Mouse (Mus musculus) adrenal gland, adult (tissue): ENCODE data around the gene Olfr1206.

Experiments used
- DNase-seq, 2 experiments: peaks; one replicate each; pipeline ENCODE4 v3.0.0; 2022 to 2023; ENCODE audit warnings: low spot score in 1 of 2; ENCODE audit not compliant: inconsistent age in 2 of 2

Gene Olfr1206

DNA sequence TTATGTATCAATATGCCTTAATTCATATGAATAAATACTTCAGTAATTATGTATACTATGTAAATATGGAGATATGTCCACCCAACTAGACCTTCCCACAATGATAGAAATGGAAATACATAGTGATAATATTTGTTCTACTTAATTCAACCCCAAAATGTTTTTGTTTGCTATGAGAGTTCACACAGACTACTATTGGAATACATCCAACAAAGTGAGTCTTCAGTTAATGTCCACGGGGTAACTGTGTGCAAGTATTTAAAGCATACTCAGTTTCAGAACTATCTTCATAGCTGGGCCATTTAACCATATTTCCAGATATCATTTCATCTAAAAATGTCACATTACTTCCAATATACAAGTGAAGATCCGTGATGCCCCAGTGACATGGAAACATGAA lies at the start of gene Olfr1206:
Olfr1206 (plus strand) TSS at position 301 of the 400 bp plus-strand sequence.
- DNase-seq: no peak

DNA sequence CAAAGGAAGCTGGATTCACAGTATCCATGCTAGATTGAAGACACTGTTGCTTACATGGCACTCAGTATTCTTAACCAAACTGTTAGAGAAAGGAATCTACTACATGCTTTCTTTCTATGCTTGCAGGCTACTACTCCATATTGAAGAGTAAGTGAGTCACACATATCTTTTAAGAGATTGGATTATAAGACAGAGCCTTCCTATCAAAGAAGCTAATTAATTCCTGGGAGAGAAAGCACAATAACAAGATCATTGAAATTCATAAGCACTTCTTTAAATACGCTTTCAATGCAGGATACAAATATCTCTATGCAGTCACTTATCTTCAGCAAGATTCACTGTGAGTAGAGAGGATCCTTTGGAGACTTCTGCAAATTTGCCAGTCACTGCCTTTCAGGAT lies 48.8 kb upstream of the Olfr1206 start, which contains the start of gene Olfr1202:
Olfr1202 (plus strand) TSS at position 301 of the 400 bp plus-strand sequence.
- DNase-seq: no peak

GRCm38 (mm10) chr2:88829437-88829836 lies 33.6 kb upstream of the Olfr1206 start, which contains the start of gene Olfr1205:
Gene Olfr1205, plus strand, starts transcription at chr2:88829737.
- DNase-seq: no peak

DNA sequence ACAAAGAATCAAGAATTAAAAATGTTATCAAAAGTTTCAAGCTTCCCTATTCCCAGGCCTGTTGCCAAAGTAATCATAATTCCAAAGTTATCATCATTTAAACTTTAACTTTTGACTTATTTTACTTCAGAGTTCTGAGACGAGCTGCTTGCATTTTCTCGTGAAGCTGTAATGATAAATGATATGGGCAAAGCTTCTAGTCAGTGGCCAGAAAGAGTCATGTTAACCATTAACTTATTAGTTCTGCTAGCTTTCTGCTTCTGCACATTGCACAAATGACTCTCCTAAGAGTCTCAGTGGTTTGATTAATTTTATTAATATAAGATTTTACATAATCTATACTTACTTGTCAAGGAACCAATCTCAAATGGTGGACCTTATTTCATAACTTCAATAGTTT lies 24.6 kb upstream of the Olfr1206 start:
- DNase-seq: no peak

DNA sequence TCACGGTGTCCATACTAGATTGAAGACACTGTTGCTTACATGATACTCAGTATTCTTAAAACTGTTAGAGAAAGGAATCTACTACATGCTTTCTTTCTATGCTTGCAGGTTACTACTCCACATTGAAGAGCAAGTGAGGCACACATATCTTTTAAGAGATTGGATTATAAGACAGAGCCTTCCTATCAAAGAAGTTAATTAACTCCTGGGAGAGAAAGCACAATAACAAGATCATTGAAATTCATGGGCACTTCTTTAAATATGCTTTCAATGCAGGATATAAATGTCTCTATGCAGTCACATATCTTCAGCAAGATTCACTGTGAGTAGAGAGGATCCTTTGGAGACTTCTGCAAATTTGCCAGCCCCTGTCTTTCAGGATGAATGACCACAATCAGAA lies 14.0 kb upstream of the Olfr1206 start, which contains the start of gene Olfr1204:
Olfr1204 (plus strand) TSS at position 301 of the 400 bp plus-strand sequence.
- no peak for DNase-seq

DNA sequence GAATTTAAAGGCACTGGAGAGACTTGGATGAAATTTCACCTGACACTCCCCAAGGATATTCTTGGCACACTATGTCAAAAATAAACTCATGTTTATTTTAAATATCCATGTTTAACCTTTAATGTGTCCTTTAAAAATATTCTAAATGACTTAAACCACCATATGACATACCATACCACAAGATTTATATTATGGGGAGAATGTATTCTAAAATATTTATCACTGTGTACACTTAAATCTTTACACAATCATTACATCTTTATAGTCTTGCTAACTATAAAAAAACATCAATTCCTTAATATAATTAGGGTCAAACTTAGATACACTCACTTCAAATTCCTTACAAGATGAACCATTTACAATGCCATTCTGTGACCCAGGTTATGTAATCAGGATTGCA lies 39.2 kb downstream of the Olfr1206 start, which contains the start of gene Olfr1208:
Olfr1208 (minus strand) TSS at position 101 of the 400 bp plus-strand sequence.
- no peak for DNase-seq

DNA sequence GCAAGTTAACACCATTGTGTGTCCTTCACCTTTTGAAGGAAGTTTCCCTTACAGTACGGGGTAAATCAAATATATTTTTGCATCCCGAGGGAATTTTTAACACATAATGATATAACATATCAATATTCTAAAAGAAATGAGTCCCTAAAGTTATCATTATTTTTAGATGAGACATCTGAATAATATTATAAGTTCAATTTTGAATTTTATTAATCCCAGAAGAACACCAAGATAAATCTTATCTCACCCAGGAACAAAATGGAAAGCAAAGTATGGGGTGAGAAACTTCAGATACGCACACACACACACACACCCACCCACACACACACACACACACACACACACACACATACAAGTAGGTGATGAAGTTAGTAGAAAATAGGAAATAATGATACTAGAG lies 52.0 kb downstream of the Olfr1206 start, which contains the start of gene Olfr1209:
Olfr1209 (minus strand) TSS at position 101 of the 400 bp plus-strand sequence.
- no peak for DNase-seq
